Mouse (Mus musculus) yolk sac, embryonic 10.5 days (tissue): Measurements from ENCODE around the gene Lmo7.

Experiments used
- DNase-seq: peaks from one replicate; pipeline ENCODE4 v3.0.0-alpha.2; 2017; ENCODE audit warnings: low spot score

The Lmo7 gene

GRCm38 (mm10) chr14:101946711-101947516, 217.2 kb downstream of the Lmo7 start:
- no peak for DNase-seq

- no peak for DNase-seq
These were observed 219.4 kb downstream of the Lmo7 start for GRCm38 (mm10) chr14:101949114-101949513.

GRCm38 (mm10) chr14:101951107-101951506, 221.3 kb downstream of the Lmo7 start:
- no peak for DNase-seq

DNA sequence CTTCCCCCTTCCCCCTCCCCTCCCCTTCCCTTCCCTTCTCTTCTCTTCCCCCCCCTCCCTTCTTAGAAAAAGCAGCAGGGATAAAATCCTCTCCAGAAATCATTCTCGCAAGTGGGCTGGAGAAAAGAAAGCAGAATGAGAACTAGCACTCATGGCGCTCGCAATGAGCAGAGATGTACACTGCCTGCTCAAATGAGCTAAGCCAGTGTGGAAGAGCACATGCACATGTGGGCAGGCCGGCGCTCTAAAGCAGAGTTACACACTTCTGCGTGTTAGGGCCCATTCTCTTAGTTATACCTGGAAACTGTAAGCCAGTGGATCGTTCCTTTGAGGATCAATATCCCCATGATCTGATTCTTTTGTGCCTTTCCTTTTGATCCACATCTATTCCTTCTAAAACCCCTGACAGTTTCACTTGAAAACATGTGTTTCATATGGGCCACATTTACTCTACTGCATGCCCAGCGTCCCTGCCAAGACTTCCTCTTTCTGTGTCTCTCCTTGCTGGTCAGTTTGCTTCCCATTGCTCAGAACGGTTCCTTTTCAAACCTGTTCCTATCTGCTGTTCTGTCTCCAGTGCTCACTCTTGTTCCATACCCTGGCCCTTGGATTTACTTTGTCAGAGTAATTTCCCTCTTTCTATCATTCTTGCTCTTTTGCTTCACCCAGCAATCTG, 224.2 kb downstream of the Lmo7 start:
- no peak for DNase-seq

DNA sequence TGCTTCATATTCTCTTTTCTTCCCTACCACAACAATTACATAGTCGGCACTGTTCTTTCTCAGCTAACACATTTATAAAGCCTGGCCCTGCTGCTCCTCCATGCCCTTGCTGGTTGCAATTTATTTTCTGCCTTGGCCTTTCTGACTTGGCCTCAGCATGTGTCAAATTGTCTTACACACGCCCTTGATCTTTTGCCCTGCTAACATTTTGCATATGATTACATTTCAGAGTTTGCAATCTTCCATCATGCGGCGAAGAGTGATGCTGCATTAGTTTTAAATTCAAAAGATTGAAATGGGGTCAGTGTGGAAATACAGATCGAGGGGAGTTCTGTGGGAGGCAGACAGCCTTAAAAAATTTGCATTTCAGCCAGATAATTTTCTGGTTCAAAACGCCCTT, 234.6 kb downstream of the Lmo7 start:
- DNase-seq: no peak

DNA sequence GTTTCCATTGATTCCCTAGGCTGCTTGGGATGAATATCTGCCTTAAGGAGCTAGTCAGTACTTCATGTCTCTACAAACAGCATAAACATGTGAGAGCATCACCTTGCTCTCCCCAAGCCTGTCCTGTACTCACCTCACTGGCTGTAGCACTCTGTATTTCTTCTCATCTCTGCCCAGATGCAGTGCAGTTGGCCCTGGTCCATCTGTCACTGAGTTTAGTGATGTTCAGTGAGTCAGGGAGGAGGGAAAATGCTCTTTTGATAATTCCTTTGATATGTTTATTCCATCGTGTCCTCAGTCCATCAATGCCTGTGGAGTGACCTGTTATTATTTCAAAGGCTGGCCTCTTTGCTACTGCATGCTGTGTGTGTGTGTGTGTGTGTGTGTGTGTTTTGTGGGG, 235.2 kb downstream of the Lmo7 start:
- no peak for DNase-seq

- no peak for DNase-seq
These were observed 243.0 kb downstream of the Lmo7 start for GRCm38 (mm10) chr14:101972764-101973163.

- DNase-seq: no peak
These were observed 243.4 kb downstream of the Lmo7 start for GRCm38 (mm10) chr14:101973171-101973570.

DNA sequence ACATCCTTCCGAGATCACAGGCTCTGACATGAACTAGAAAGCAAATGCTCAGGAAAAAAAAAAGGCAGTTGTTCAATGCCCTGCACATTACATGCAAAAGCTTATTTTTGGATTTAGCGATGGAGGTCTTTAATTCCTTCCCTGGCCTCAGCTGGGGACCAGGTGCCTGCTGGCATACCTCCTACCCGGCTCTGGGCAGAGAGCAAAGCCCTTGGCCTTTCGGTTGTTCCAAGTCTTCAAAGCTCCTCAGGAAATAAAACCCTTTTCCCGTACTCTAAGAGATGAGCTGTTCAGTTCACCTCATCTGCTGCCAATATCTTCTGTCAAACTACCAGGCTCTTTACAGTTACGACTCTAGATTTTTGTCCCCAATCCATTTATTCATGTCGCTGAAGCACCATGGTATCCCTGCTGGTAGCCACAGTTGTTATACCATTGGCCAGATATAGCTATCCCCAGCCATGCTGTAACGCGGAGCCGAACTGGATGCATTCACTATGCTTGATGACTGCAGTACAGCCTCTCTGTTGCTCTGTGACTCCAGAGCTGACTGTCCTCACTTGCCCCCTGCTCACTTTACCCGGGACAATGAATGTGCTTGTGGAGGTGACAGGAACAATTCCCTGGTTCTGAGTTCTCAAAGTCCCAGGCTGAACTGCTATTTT, 246.4 kb downstream of the Lmo7 start:
- DNase-seq: no peak
